Mouse (Mus musculus): Measurements from ENCODE around the gene Atp1b3. TPM values are rescaled to one million over a fixed set of nuclear protein-coding genes. Genes with fewer than 3 reads are reported as not detected.

The Atp1b3 gene
- polyA plus RNA-seq, 1 experiment from 2014 or later, result 176 TPM

GRCm38 (mm10) chr9:96383714-96384487 lies 19.7 kb upstream of the Atp1b3 start:
- ATAC-seq (ENCODE audit: low FRiP score, low read depth), result no peak
- H3K9ac ChIP-seq, result no peak overlapping the region
- 75% methylated on average over 18 of the region's 18 CpGs for WGBS
- no peak overlapping the region for H3K4me2 ChIP-seq
- no peak overlapping the region for H3K4me3 ChIP-seq
- no peaks in the 10 kb centered on the region for H3K36me3 ChIP-seq
- H3K27me3 ChIP-seq, result no peaks in the 10 kb centered on the region
- no peaks in the 10 kb centered on the region for H3K9me3 ChIP-seq
- no peaks in the 10 kb centered on the region for H3K4me1 ChIP-seq (replicated peaks)
- no peak overlapping the region for H3K27ac ChIP-seq (replicated peaks)

- H3K4me3 ChIP-seq, result no peak overlapping the region
- H3K36me3 ChIP-seq, result no peaks in the 10 kb centered on the region
- no peak overlapping the region for H3K4me2 ChIP-seq
- WGBS, result 91% methylated on average over 4 of the region's 4 CpGs
- no peaks in the 10 kb centered on the region for H3K4me1 ChIP-seq (replicated peaks)
- H3K9ac ChIP-seq, result no peak overlapping the region
- H3K27ac ChIP-seq (replicated peaks), result no peak overlapping the region
- no peaks in the 10 kb centered on the region for H3K9me3 ChIP-seq
- no peaks in the 10 kb centered on the region for H3K27me3 ChIP-seq
- no peak for ATAC-seq (ENCODE audit: low FRiP score, low read depth)
These were observed 18.5 kb upstream of the Atp1b3 start for GRCm38 (mm10) chr9:96382756-96383155.

GRCm38 (mm10) chr9:96381393-96381792 lies 17.2 kb upstream of the Atp1b3 start:
- ATAC-seq (ENCODE audit: low FRiP score, low read depth), result no peak

GRCm38 (mm10) chr9:96379551-96379950 lies 15.3 kb upstream of the Atp1b3 start:
- H3K36me3 ChIP-seq, result no peaks in the 10 kb centered on the region
- no peaks in the 10 kb centered on the region for H3K27me3 ChIP-seq
- no peak overlapping the region for H3K27ac ChIP-seq (replicated peaks)
- H3K4me3 ChIP-seq, result no peak overlapping the region
- no peak overlapping the region for H3K4me2 ChIP-seq
- no peak overlapping the region for H3K9ac ChIP-seq
- H3K4me1 ChIP-seq (replicated peaks), result no peaks in the 10 kb centered on the region
- WGBS, result 79% methylated on average over 7 of the region's 7 CpGs
- H3K9me3 ChIP-seq, result no peaks in the 10 kb centered on the region
- ATAC-seq (ENCODE audit: low FRiP score, low read depth), result no peak

More at GRCm38 (mm10) chr9:96381393-96381792, 17.2 kb upstream of the Atp1b3 start:
- H3K4me1 ChIP-seq (replicated peaks), result no peaks in the 10 kb centered on the region
- H3K27ac ChIP-seq (replicated peaks), result no peak overlapping the region
- H3K9ac ChIP-seq, result no peak overlapping the region
- WGBS, result 81% methylated on average over 13 of the region's 13 CpGs
- H3K27me3 ChIP-seq, result no peaks in the 10 kb centered on the region
- no peak overlapping the region for H3K4me2 ChIP-seq
- H3K4me3 ChIP-seq, result no peak overlapping the region
- H3K36me3 ChIP-seq, result no peaks in the 10 kb centered on the region
- H3K9me3 ChIP-seq, result no peaks in the 10 kb centered on the region

GRCm38 (mm10) chr9:96378747-96379146 lies 14.5 kb upstream of the Atp1b3 start:
- no peak for ATAC-seq (ENCODE audit: low FRiP score, low read depth)
- no peaks in the 10 kb centered on the region for H3K9me3 ChIP-seq
- H3K4me2 ChIP-seq, result no peak overlapping the region
- H3K36me3 ChIP-seq, result no peaks in the 10 kb centered on the region
- no peak overlapping the region for H3K9ac ChIP-seq
- no peaks in the 10 kb centered on the region for H3K4me1 ChIP-seq (replicated peaks)
- no peak overlapping the region for H3K4me3 ChIP-seq
- 82% methylated on average over 5 of the region's 5 CpGs for WGBS
- H3K27me3 ChIP-seq, result no peaks in the 10 kb centered on the region
- H3K27ac ChIP-seq (replicated peaks), result no peak overlapping the region

DNA sequence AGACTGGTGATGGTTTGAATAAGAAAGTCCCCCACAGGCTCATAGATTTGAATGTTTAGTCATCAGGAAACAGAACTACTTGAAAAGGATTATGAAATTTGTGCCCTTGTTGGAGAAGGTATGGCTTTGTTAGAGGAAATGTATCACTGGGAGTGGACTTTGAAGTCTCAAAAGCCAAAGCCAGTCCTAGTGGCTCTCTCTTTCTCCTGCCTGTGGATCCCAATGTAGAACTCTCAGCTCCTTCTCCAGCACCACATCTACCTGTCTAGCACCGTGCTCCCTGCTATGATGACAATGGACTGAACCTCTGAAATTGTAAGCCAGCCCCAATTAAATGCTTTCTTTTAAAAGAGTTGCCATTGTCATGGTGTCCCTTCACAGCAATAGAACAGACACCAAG lies 12.9 kb upstream of the Atp1b3 start:
- H3K27ac ChIP-seq (replicated peaks), result no peak overlapping the region
- WGBS, result 96% methylated on average over 1 of the region's 1 CpGs
- H3K27me3 ChIP-seq, result no peaks in the 10 kb centered on the region
- no peak overlapping the region for H3K9ac ChIP-seq
- H3K4me1 ChIP-seq (replicated peaks), result no peaks in the 10 kb centered on the region
- no peaks in the 10 kb centered on the region for H3K9me3 ChIP-seq
- H3K4me3 ChIP-seq, result no peak overlapping the region
- no peak for ATAC-seq (ENCODE audit: low FRiP score, low read depth)
- H3K36me3 ChIP-seq, result no peaks in the 10 kb centered on the region
- no peak overlapping the region for H3K4me2 ChIP-seq

- Histone ChIP-seq H3K4me2 (no peak overlapping the region), H3K27me3 (no peaks in the 10 kb centered on the region), H3K9me3 (no peaks in the 10 kb centered on the region), H3K4me3 (no peak overlapping the region), H3K9ac (no peak overlapping the region), H3K4me1 (replicated peaks) (no peaks in the 10 kb centered on the region), H3K27ac (replicated peaks) (no peak overlapping the region), H3K36me3 (no peaks in the 10 kb centered on the region)
- ATAC-seq (ENCODE audit: low FRiP score, low read depth), result no peak
- WGBS, result 84% methylated on average over 3 of the region's 3 CpGs
These were observed 11.6 kb upstream of the Atp1b3 start for GRCm38 (mm10) chr9:96375819-96376218.

- no peaks in the 10 kb centered on the region for H3K9me3 ChIP-seq
- no peak overlapping the region for H3K9ac ChIP-seq
- no peak for ATAC-seq (ENCODE audit: low FRiP score, low read depth)
- WGBS, result 84% methylated on average over 5 of the region's 5 CpGs
- H3K4me1 ChIP-seq (replicated peaks), result no peaks in the 10 kb centered on the region
- H3K27ac ChIP-seq (replicated peaks), result no peak overlapping the region
- H3K36me3 ChIP-seq, result no peaks in the 10 kb centered on the region
- H3K27me3 ChIP-seq, result no peaks in the 10 kb centered on the region
- no peak overlapping the region for H3K4me3 ChIP-seq
- no peak overlapping the region for H3K4me2 ChIP-seq
These were observed 6.8 kb upstream of the Atp1b3 start for GRCm38 (mm10) chr9:96371075-96371474.

- Histone ChIP-seq H3K4me2 (no peak overlapping the region), H3K36me3 (no peaks in the 10 kb centered on the region), H3K4me3 (no peak overlapping the region), H3K9me3 (no peaks in the 10 kb centered on the region), H3K4me1 (replicated peaks) (no peaks in the 10 kb centered on the region), H3K27ac (replicated peaks) (no peak overlapping the region), H3K27me3 (no peaks in the 10 kb centered on the region), H3K9ac (no peak overlapping the region)
- no peak for ATAC-seq (ENCODE audit: low FRiP score, low read depth)
- WGBS, result 72% methylated on average over 5 of the region's 5 CpGs
These were observed 5.6 kb upstream of the Atp1b3 start for GRCm38 (mm10) chr9:96369654-96370384.

DNA sequence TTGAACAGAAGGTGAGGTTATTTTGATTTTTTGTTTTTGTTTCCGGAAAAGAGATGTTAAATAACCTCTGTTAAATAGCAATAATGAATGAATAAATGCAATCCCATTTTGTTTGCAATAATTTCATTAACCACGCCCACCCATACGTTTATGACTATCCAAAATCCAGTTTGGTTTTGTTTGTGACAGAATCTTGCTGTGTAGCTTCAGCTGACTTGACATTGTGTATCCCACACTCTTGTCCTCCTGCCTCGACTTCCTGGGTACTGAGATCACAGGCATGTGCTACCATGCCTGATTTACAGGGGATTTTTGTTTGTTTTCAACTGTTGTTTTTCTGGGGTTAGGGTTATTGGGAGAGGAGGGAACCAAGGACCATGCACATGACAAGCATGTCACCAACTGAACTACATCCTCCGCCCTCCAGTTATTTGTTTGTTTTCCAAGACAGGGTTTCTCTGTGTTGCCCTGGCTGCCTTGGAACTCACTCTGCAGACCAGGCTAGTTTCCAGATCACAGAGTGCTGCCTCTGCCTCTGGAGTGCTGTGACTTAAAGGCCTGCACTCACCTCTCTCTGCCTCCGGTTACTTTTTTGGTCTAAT lies 1.1 kb upstream of the Atp1b3 start:
- Histone ChIP-seq H3K4me3 (no peak overlapping the region), H3K27ac (replicated peaks) (no peak overlapping the region), H3K27me3 (no peaks in the 10 kb centered on the region), H3K4me2 (0 out of 2 replicates have a peak overlapping the region, but pooled peaks have one; percentile 15), H3K9ac (no peak overlapping the region), H3K4me1 (replicated peaks) (peaks cover 22% of the 10 kb centered on the region), H3K9me3 (no peaks in the 10 kb centered on the region), H3K36me3 (no peaks in the 10 kb centered on the region)
- WGBS, result 65% methylated on average over 6 of the region's 6 CpGs
- no peak for ATAC-seq (ENCODE audit: low FRiP score, low read depth)

GRCm38 (mm10) chr9:96363581-96364140 lies 581 bp downstream of the Atp1b3 start:
- ATAC-seq (ENCODE audit: low FRiP score, low read depth), result peak; percentile 71
- Histone ChIP-seq H3K4me2 (peak overlapping the region; percentile 78), H3K36me3 (no peaks in the 10 kb centered on the region), H3K4me3 (peak overlapping the region; percentile 98), H3K4me1 (replicated peaks) (peaks cover 26% of the 10 kb centered on the region), H3K27me3 (no peaks in the 10 kb centered on the region), H3K9me3 (no peaks in the 10 kb centered on the region), H3K27ac (replicated peaks) (peak overlapping the region; percentile 92), H3K9ac (peak overlapping the region; percentile 90)
- WGBS, result under 1% methylated on average over 64 of the region's 64 CpGs

DNA sequence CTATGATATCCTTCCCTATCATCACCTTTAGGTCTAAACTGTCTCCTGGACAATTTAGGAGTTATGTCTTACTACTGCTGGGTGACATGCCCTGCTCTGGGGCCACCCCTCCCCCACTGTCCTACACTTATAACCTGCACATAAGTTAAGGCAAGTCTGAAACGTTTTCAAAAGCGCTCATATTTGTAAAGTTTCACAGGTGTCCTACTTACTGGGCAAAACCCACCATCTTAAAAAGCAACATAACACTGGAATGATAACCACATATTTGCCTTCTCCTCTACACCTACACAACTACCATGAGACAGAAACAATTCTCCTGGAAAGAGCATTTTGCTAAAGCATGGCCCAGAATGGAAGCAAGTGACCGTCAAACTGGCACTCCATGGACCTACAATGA lies 4.2 kb downstream of the Atp1b3 start:
- WGBS, result 88% methylated on average over 3 of the region's 3 CpGs
- Histone ChIP-seq H3K9ac (no peak overlapping the region), H3K4me2 (no peak overlapping the region), H3K4me1 (replicated peaks) (peaks cover 29% of the 10 kb centered on the region), H3K27me3 (no peaks in the 10 kb centered on the region), H3K4me3 (no peak overlapping the region), H3K27ac (replicated peaks) (no peak overlapping the region), H3K36me3 (no peaks in the 10 kb centered on the region), H3K9me3 (no peaks in the 10 kb centered on the region)
- no peak for ATAC-seq (ENCODE audit: low FRiP score, low read depth)
